Mouse (Mus musculus): ENCODE data around the gene Oas3.
A peak's percentile ranks its signal among the peaks of the same experiment; 100 is the strongest.

GRCm38 (mm10) chr5:120815949-120816348, 38.5 kb upstream of the Oas3 start:
- TF ChIP-seq CTCF (IDR thresholded peaks at IDR 0.05) (peak; percentile 72), POLR2A (IDR thresholded peaks at IDR 0.05; ENCODE audit: insufficient read depth, low read depth, low read length) (no peak)

Data from heart, adult 2 months (tissue).